Mouse (Mus musculus): Measurements from ENCODE around the gene Alg9. TPM values are rescaled to one million over a fixed set of nuclear protein-coding genes. Genes with fewer than 3 reads are reported as not detected.

Gene Alg9
- total RNA-seq (2023) = 20.2 TPM

GRCm38 (mm10) chr9:50774991-50775612 lies at the start of gene Alg9, which contains the start of gene 1110032A03Rik:
Gene Alg9 (plus strand): TSS chr9:50775019.
Gene 1110032A03Rik (minus strand): TSS chr9:50775520.

GRCm38 (mm10) chr9:50738914-50739870 lies 35.6 kb upstream of the Alg9 start, which contains the start of gene Dixdc1:
Gene Dixdc1 (minus strand): TSS chr9:50739517.

GRCm38 (mm10) chr9:50746214-50746677 lies 28.6 kb upstream of the Alg9 start, which contains the start of gene 2310030G06Rik:
Gene 2310030G06Rik (minus strand): TSS chr9:50746536.

GRCm38 (mm10) chr9:50751323-50751722 lies 23.5 kb upstream of the Alg9 start, which contains the start of gene Cryab:
Gene Cryab (plus strand): TSS chr9:50751325.

GRCm38 (mm10) chr9:50752054-50752602 lies 22.7 kb upstream of the Alg9 start, which contains the start of gene Hspb2:
Gene Hspb2 (minus strand): TSS chr9:50752354.

GRCm38 (mm10) chr9:50768107-50769002 lies 6.5 kb upstream of the Alg9 start, which contains the start of gene Fdxacb1:
Gene Fdxacb1 (plus strand): TSS chr9:50768236.

GRCm38 (mm10) chr9:50845081-50845480 lies 70.3 kb downstream of the Alg9 start, which contains the start of gene Ppp2r1b:
Gene Ppp2r1b (plus strand): TSS chr9:50845301.

Other genes with a start within 250 kb of the Alg9 start
- 40.5 TPM for gene Pts, start 246.3 kb upstream of the Alg9 start, total RNA-seq (2023)
- gene Il18, start 220.2 kb upstream of the Alg9 start, total RNA-seq (2023) = 2.3 TPM
- not detected for gene Bco2, start 219.8 kb upstream of the Alg9 start, total RNA-seq (2023)
- not detected for gene Tex12, start 213.7 kb upstream of the Alg9 start, total RNA-seq (2023)
- gene Sdhd, start 171.2 kb upstream of the Alg9 start, total RNA-seq (2023) = 52.9 TPM
- gene Timm8b, start 171.1 kb upstream of the Alg9 start, total RNA-seq (2023) = 42.6 TPM
- gene Pih1d2, start 157.7 kb upstream of the Alg9 start, total RNA-seq (2023) = 1.7 TPM
- gene Nkapd1, start 157.6 kb upstream of the Alg9 start, total RNA-seq (2023) = 32.5 TPM
- gene Dlat, start 115.2 kb upstream of the Alg9 start, total RNA-seq (2023) = 27.2 TPM
- gene Dixdc1, start 35.5 kb upstream of the Alg9 start, total RNA-seq (2023) = not detected
- not detected for gene 2310030G06Rik, start 28.5 kb upstream of the Alg9 start, total RNA-seq (2023)
- gene Cryab, start 23.7 kb upstream of the Alg9 start, total RNA-seq (2023) = not detected
- gene Hspb2, start 22.7 kb upstream of the Alg9 start, total RNA-seq (2023) = not detected
- gene Fdxacb1, start 6.8 kb upstream of the Alg9 start, total RNA-seq (2023) = 7.9 TPM
- 11.1 TPM for gene 1110032A03Rik, start 501 bp downstream of the Alg9 start, total RNA-seq (2023)
- 68.4 TPM for gene Ppp2r1b, start 70.3 kb downstream of the Alg9 start, total RNA-seq (2023)
- 43.6 TPM for gene Sik2, start 234.1 kb downstream of the Alg9 start, total RNA-seq (2023)